Mouse (Mus musculus) brain, adult 2 months (tissue): ENCODE measurements at regions not wholly inside any gene's neighbourhood (a gene's known extent, or its start where the extent isn't known, plus 50 kb on each side); places are given as distances from the start of the nearest gene placed in this dataset.
"Not testable (repeated sequence)": the region's sequence is repeated elsewhere in the genome, so short reads cannot be mapped to it uniquely, and the experiment has no call there.

Experiments
- DNase-seq: peaks from one replicate; pipeline ENCODE4 v3.0.0; 2011; ENCODE audit warnings: low read depth, low spot score

GRCm38 (mm10) chr12:8410410-8411341 is 89.1 kb downstream of the Rhob start:
- DNase-seq, result peak; percentile 80

GRCm38 (mm10) chr12:8402084-8402483 is 88.9 kb downstream of the Hs1bp3 start:
- DNase-seq, result no peak

- no peak for DNase-seq
These were observed 88.1 kb downstream of the Hs1bp3 start for GRCm38 (mm10) chr12:8401376-8401775.

GRCm38 (mm10) chr12:8400345-8401130 is 87.3 kb downstream of the Hs1bp3 start:
- DNase-seq, result no peak

- peak; percentile 33 for DNase-seq
These were observed 85.6 kb downstream of the Hs1bp3 start for GRCm38 (mm10) chr12:8398852-8399251.

GRCm38 (mm10) chr12:8396408-8396807 is 83.2 kb downstream of the Hs1bp3 start:
- DNase-seq, result not testable (repeated sequence)

- no peak for DNase-seq
These were observed 81.7 kb downstream of the Hs1bp3 start for GRCm38 (mm10) chr12:8394894-8395297.

GRCm38 (mm10) chr12:8393976-8394375 is 80.7 kb downstream of the Hs1bp3 start:
- DNase-seq, result no peak
